Mouse (Mus musculus) liver, embryonic 16.5 days (tissue): ENCODE data around the gene Khsrp. TPM values are rescaled to one million over a fixed set of nuclear protein-coding genes. Genes with fewer than 3 reads are reported as not detected.

Experiments used
- ATAC-seq: fragments of 200-750 bp; cut with Nextera tagmentation; 2 replicates; pipeline ENCODE4 v1.8.0; 2017; ENCODE audit warnings: low read depth, mild to moderate bottlenecking, moderate number of reproducible peaks, moderate library complexity
- H3K27ac ChIP-seq: fragments of 300-500 bp; sonication (generic); 2 replicates; pipeline ENCODE4 v1.5.1; 2014; ENCODE audit warnings: mild to moderate bottlenecking, low read length
- H3K27me3 ChIP-seq: fragments of 300-500 bp; sonication (generic); 2 replicates; pipeline ENCODE4 v1.6.1; 2014; ENCODE audit warnings: low read depth, low read length, mixed read lengths; ENCODE audit not compliant: control insufficient read depth, insufficient read depth
- H3K36me3 ChIP-seq: fragments of 300-500 bp; sonication (generic); 2 replicates; pipeline ENCODE4 v1.6.1; 2014; ENCODE audit warnings: mild to moderate bottlenecking; ENCODE audit not compliant: control insufficient read depth, insufficient read depth
- H3K4me1 ChIP-seq: fragments of 300-500 bp; sonication (generic); 2 replicates; pipeline ENCODE4 v1.6.1; 2014; ENCODE audit warnings: low read depth, low read length, mixed read lengths; ENCODE audit not compliant: control insufficient read depth
- H3K4me2 ChIP-seq: fragments of 300-500 bp; sonication (generic); 2 replicates; pipeline ENCODE4 v1.6.1; 2014; ENCODE audit warnings: low read depth, low read length, mixed read lengths
- H3K4me3 ChIP-seq: fragments of 300-500 bp; sonication (generic); 2 replicates; pipeline ENCODE4 v1.5.1; 2014; ENCODE audit warnings: low read depth, mild to moderate bottlenecking, low read length
- H3K9ac ChIP-seq: fragments of 300-500 bp; sonication (generic); 2 replicates; pipeline ENCODE4 v1.6.1; 2014; ENCODE audit warnings: low read depth, low read length
- H3K9me3 ChIP-seq: fragments of 300-500 bp; sonication (generic); replicated peaks from 2 replicates; pipeline ENCODE4 v1.6.1; 2016; ENCODE audit warnings: low read length; ENCODE audit not compliant: control insufficient read depth
- WGBS: fragments of 180-500 bp; shearing (Covaris S2); extraction: QIAGEN DNeasy Blood & Tissue Kit; methylation state at CpG from one replicate; pipeline ENCODE4 v1.1.7; 2014; ENCODE audit not compliant: insufficient replicate concordance; 5-methylcytosine and 5-hydroxymethylcytosine counted together
- polyA plus RNA-seq: library from polyadenylated mRNA; unstranded; fragments of >200 nt; fragmentation: Nextera tagmentation; extraction: Ambion mirVana; gene quantifications from 2 replicates; pipeline ENCODE4 v1.2.1, GENCODE M21; 2015

The Khsrp gene
- polyA plus RNA-seq, 1 experiment from 2014 or later, result 9.6 TPM

GRCm38 (mm10) chr17:56985656-56986055 is 45.7 kb downstream of the Khsrp start:
- whole genome bisulfite sequencing, result 61% methylated on average over 3 of the region's 3 CpGs

GRCm38 (mm10) chr17:56984886-56985285 is 46.4 kb downstream of the Khsrp start:
- no peaks in the 10 kb centered on the region for H3K9me3 ChIP-seq
- no peak for ATAC-seq
- no peak overlapping the region for H3K27ac ChIP-seq
- WGBS, result 67% methylated on average over 9 of the region's 9 CpGs
- no peaks in the 10 kb centered on the region for H3K36me3 ChIP-seq
- no peaks in the 10 kb centered on the region for H3K27me3 ChIP-seq
- no peak overlapping the region for H3K9ac ChIP-seq
- no peak overlapping the region for H3K4me3 ChIP-seq
- H3K4me2 ChIP-seq, result no peak overlapping the region
- peaks cover 5% of the 10 kb centered on the region for H3K4me1 ChIP-seq

More at GRCm38 (mm10) chr17:56985656-56986055, 45.7 kb downstream of the Khsrp start:
- Histone ChIP-seq H3K9me3 (no peaks in the 10 kb centered on the region), H3K36me3 (no peaks in the 10 kb centered on the region), H3K9ac (no peak overlapping the region), H3K27ac (no peak overlapping the region), H3K4me3 (no peak overlapping the region), H3K4me2 (no peak overlapping the region), H3K27me3 (no peaks in the 10 kb centered on the region), H3K4me1 (peaks cover 8% of the 10 kb centered on the region)
- no peak for ATAC-seq

DNA sequence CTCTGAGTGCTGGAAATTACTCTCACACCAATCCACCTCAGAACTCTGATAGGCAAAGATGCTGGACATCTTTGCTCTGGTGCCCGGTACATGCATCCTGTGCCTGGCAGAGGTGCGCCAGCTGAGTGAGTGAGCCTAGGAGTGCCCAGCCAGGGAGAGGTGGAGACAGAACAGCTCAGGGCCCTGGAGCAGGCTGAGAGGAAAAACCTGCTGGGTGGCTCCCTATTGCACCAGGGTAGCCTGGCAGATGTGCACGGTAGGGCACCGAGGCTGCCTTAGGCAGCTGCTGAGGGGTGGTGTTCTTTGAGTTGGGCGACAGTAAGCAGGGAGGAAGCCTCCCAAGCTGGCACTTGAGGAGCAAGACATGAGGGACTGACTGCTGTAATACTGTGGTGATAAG is 49.3 kb downstream of the Khsrp start, which contains the start of gene Acer1:
Acer1 (minus strand) TSS at position 114 of the 400 bp plus-strand sequence.
- Histone ChIP-seq H3K4me3 (no peak within 1 kb of the TSS), H3K4me1 (no peaks in the 10 kb centered on the region), H3K27me3 (no peaks in the 10 kb centered on the region), H3K36me3 (no peaks in the 10 kb centered on the region), H3K27ac (no peak within 1 kb of the TSS), H3K9me3 (no peaks in the 10 kb centered on the region), H3K9ac (no peak within 1 kb of the TSS), H3K4me2 (no peak within 1 kb of the TSS)
- WGBS, result 74% methylated on average over 5 of the region's 5 CpGs
- ATAC-seq, result no peak

- H3K9me3 ChIP-seq, result no peaks in the 10 kb centered on the region
- no peak overlapping the region for H3K27ac ChIP-seq
- no peak overlapping the region for H3K4me2 ChIP-seq
- H3K27me3 ChIP-seq, result no peaks in the 10 kb centered on the region
- H3K4me1 ChIP-seq, result no peaks in the 10 kb centered on the region
- no peaks in the 10 kb centered on the region for H3K36me3 ChIP-seq
- H3K4me3 ChIP-seq, result no peak overlapping the region
- no peak for ATAC-seq
- H3K9ac ChIP-seq, result no peak overlapping the region
- WGBS, result 58% methylated on average over 7 of the region's 7 CpGs
Observed at GRCm38 (mm10) chr17:56981049-56981448, 50.3 kb downstream of the Khsrp start.

DNA sequence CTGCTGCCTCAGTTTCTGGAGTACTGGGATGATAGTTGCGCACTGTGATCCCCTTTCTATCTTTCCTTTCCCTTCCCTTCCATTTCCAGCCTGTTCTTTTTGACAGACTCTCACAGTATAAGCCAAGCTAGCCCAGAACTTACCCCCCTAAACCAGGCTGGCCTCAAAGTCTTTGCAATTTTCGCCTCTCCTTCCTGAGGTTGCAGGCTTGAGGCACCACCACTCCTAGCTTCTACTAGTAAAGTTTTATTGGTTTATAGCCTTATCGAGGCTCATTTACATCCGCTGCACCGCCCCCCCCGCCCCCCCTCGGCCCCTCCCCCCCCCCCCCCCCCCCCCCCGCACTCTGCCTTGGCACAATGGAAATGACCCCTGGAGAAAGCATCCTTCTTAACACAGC is 51.8 kb downstream of the Khsrp start:
- no peaks in the 10 kb centered on the region for H3K27me3 ChIP-seq
- WGBS, result 22% methylated on average over 7 of the region's 8 CpGs
- no peaks in the 10 kb centered on the region for H3K36me3 ChIP-seq
- no peak for ATAC-seq
- H3K4me2 ChIP-seq, result no peak overlapping the region
- no peaks in the 10 kb centered on the region for H3K4me1 ChIP-seq
- H3K4me3 ChIP-seq, result no peak overlapping the region
- no peak overlapping the region for H3K27ac ChIP-seq
- no peaks in the 10 kb centered on the region for H3K9me3 ChIP-seq
- no peak overlapping the region for H3K9ac ChIP-seq

DNA sequence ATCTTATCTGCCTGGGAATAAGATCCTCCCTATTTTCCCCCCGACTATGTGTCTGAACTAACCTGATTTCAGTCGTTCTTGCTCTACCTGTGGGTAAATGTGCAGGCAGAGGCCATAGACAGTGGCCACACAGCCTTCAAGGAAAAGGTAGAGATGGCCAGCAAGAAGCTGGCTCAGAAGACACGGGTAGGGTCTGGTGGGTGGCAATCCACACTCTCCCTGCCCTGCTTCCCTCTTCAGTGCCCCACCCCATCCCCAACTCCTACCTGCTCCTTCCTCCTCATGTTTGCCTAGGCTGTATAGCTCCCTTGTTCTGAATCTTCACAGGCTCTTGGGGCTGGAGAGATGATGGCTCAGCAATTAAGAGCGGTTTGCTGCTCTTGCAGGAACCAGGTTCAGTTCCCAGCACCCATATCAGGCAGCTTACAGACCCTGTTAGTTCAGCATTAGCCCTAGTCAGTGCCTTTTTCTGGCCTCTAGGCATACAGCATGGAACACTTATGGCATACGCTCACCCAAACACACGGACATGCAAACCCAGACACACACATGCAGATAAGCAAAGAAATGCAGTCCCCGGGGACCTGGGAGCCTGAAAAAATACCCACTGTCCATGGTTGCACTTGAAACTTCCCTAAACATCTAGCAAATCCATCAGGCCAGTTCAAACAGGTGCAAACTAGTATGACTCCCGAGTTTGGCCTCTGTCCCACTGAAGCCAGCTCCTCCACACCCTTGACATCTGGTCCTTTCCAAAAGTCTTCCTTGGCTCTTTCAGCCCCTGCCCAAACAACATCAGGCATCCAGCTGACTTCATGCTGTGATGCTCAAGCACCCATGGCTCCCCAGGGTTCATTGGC is 54.6 kb downstream of the Khsrp start:
- Histone ChIP-seq H3K9ac (no peak overlapping the region), H3K4me1 (no peaks in the 10 kb centered on the region), H3K9me3 (no peaks in the 10 kb centered on the region), H3K36me3 (no peaks in the 10 kb centered on the region), H3K27me3 (no peaks in the 10 kb centered on the region), H3K4me3 (no peak overlapping the region), H3K27ac (no peak overlapping the region), H3K4me2 (no peak overlapping the region)
- ATAC-seq, result no peak
- 56% methylated on average over 8 of the region's 8 CpGs for WGBS

DNA sequence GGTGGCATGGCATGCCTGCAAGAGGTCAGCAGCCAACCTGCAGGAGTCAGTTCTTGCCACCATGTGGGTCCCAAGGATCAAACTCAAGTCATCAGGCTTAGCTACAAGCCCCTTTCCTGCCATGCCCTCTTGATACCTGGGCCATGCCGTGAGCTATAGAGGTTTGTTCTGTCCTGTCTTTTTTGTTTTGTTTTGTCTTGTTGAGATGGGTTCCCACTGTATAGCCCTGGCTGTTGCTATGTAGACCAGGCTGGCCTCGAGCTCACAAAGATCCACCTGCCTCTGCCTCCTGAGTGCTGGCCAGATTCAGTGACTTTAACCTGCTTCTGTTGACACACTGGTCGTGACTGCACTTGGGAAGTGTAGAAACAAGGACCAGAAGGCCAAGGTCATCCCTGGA is 55.9 kb downstream of the Khsrp start:
- Histone ChIP-seq H3K27ac (no peak overlapping the region), H3K4me2 (no peak overlapping the region), H3K9me3 (no peaks in the 10 kb centered on the region), H3K36me3 (no peaks in the 10 kb centered on the region), H3K27me3 (no peaks in the 10 kb centered on the region), H3K4me3 (no peak overlapping the region), H3K4me1 (no peaks in the 10 kb centered on the region), H3K9ac (no peak overlapping the region)
- WGBS, result 45% methylated on average over 3 of the region's 3 CpGs
- ATAC-seq, result no peak

- no peak overlapping the region for H3K4me2 ChIP-seq
- H3K27me3 ChIP-seq, result peaks cover 4% of the 10 kb centered on the region; the same call in 1 of the 2 replicates
- H3K27ac ChIP-seq, result no peak overlapping the region
- WGBS, result 50% methylated on average over 5 of the region's 5 CpGs
- H3K4me1 ChIP-seq, result no peaks in the 10 kb centered on the region
- no peak overlapping the region for H3K4me3 ChIP-seq
- H3K9ac ChIP-seq, result no peak overlapping the region
- no peak for ATAC-seq
- H3K36me3 ChIP-seq, result no peaks in the 10 kb centered on the region
- no peaks in the 10 kb centered on the region for H3K9me3 ChIP-seq
Observed at GRCm38 (mm10) chr17:56974708-56975240, 56.5 kb downstream of the Khsrp start.
